Mouse (Mus musculus) intestine, embryonic 15.5 days (tissue): ENCODE results near the gene Gm11492. TPM values are rescaled to one million over a fixed set of nuclear protein-coding genes. Genes with fewer than 3 reads are reported as not detected.

ENCODE experiments used
- ATAC-seq: fragments of 200-750 bp; cut with Nextera tagmentation; 2 replicates; pipeline ENCODE4 v1.8.0; 2017; ENCODE audit warnings: moderate TSS enrichment, moderate library complexity
- H3K27ac ChIP-seq: fragments of 300-500 bp; sonication (generic); 2 replicates; pipeline ENCODE4 v1.5.1; 2015; ENCODE audit warnings: mild to moderate bottlenecking, inconsistent platforms
- H3K27me3 ChIP-seq: fragments of 300-500 bp; sonication (generic); replicated peaks from 2 replicates; pipeline ENCODE4 v1.6.1; 2015; ENCODE audit warnings: inconsistent platforms
- H3K36me3 ChIP-seq: fragments of 300-500 bp; sonication (generic); 2 replicates; pipeline ENCODE4 v1.6.1; 2015; ENCODE audit warnings: inconsistent platforms
- H3K4me1 ChIP-seq: fragments of 300-500 bp; sonication (generic); replicated peaks from 2 replicates; pipeline ENCODE4 v1.6.1; 2015; ENCODE audit warnings: inconsistent platforms
- H3K4me2 ChIP-seq: fragments of 300-500 bp; sonication (generic); replicated peaks from 2 replicates; pipeline ENCODE4 v1.6.1; 2015; ENCODE audit warnings: mild to moderate bottlenecking, inconsistent platforms
- H3K4me3 ChIP-seq: fragments of 300-500 bp; sonication (generic); replicated peaks from 2 replicates; pipeline ENCODE4 v1.5.1; 2015; ENCODE audit warnings: inconsistent platforms
- H3K9ac ChIP-seq: fragments of 300-500 bp; sonication (generic); 2 replicates; pipeline ENCODE4 v1.6.1; 2015; ENCODE audit warnings: inconsistent platforms
- H3K9me3 ChIP-seq: fragments of 300-500 bp; sonication (generic); 2 replicates; pipeline ENCODE4 v1.6.1; 2016; ENCODE audit warnings: inconsistent platforms
- WGBS: fragments of 180-500 bp; shearing (Covaris S2); methylation state at CpG from one replicate; pipeline ENCODE4 v1.1.7; 2015; 5-methylcytosine and 5-hydroxymethylcytosine counted together
- polyA plus RNA-seq: library from polyadenylated mRNA; unstranded; fragments of >200 nt; fragmentation: Nextera tagmentation; extraction: Ambion mirVana; gene quantifications from 2 replicates; pipeline ENCODE4 v1.2.1, GENCODE M21; 2015

Gene Gm11492
- polyA plus RNA-seq, 1 experiment from 2014 or later, result not detected

DNA sequence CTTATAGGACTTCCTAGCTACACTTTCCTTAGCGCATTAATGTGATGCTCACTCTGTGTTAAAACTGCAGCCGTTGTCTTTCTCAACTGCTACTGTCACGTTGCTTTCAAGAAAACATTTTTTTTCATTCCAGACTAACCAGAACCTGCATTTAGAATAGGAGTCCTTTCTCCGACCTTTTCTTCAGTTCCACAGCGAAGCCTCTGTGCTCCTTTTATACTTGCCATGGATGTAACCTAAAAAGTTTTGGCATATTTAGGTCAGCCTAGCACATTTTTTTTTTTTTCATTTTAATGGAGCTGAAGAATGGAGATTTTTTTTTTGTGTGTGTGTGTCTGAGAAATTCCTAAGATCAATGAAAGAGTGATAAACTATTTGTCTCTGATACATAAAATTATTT lies 49.1 kb downstream of the Gm11492 start:
- H3K36me3 ChIP-seq, result peaks cover 59% of the 10 kb centered on the region
- H3K9ac ChIP-seq, result no peak overlapping the region
- H3K4me1 ChIP-seq, result no peaks in the 10 kb centered on the region
- no peak overlapping the region for H3K4me2 ChIP-seq
- no peaks in the 10 kb centered on the region for H3K27me3 ChIP-seq
- no peaks in the 10 kb centered on the region for H3K9me3 ChIP-seq
- no peak overlapping the region for H3K27ac ChIP-seq
- 91% methylated on average over 5 of the region's 5 CpGs for WGBS
- no peak overlapping the region for H3K4me3 ChIP-seq
- ATAC-seq, result no peak

DNA sequence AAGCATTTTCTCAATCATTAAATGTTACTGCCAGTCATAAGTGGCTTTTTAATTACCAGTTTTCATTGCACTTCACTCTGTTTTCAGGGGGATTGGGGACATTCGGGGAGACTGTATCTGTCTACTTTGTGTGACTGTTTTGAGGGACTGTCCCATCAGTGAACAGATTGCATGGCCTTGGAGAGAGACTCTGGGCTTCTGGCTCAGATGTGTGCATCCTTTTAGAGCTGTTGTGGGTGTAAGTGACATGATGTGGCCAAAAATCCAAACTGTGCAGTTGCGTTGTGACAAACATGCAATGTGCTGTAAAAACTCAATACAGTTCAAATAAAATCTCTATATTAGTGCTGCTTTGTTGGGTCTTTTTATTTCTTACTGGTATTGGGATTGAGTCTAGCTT lies 49.5 kb downstream of the Gm11492 start:
- no peak overlapping the region for H3K27ac ChIP-seq
- no peak for ATAC-seq
- no peaks in the 10 kb centered on the region for H3K27me3 ChIP-seq
- H3K4me2 ChIP-seq, result no peak overlapping the region
- H3K36me3 ChIP-seq, result peaks cover 57% of the 10 kb centered on the region
- 98% methylated on average over 2 of the region's 2 CpGs for WGBS
- H3K4me1 ChIP-seq, result no peaks in the 10 kb centered on the region
- no peak overlapping the region for H3K4me3 ChIP-seq
- H3K9ac ChIP-seq, result no peak overlapping the region
- no peaks in the 10 kb centered on the region for H3K9me3 ChIP-seq

DNA sequence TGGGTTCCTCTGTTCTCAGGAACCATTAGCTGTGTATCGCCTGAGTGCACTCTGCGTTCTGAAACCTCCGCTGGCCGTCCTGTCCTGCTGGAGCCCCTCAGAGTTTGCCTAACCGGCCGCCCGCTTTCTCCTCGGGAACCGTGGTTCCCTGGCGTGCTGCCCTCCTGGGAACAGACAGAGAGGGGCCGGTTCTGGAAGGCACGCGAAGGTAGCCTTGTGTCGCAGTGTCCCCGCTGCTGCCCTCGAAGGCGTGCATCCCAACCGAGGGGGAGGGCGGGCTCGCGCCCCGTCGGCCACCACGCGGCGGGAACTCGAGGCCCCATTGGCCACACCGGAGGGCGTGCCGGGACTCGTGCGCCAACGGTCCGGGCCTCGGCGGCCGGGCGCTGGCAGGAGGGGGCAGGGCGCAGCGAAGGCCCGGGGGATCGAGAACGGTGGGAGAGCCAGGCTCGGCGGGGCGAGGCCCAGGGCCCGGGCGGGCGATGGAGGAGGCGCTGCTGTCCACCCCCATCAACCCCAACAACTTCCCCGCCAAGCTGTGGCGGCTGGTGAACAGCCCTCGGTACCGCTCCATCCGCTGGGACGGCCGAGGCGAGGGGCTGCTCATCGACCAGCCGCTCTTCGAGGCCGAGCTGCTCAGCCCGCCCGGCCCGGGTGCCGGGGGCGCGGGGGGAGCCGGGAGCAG lies 50.5 kb downstream of the Gm11492 start, which contains the start of gene Hsf5:
Gene Hsf5 (plus strand): TSS at position 375 of the 685 bp plus-strand sequence.
- Histone ChIP-seq H3K4me3 (no peak within 1 kb of the TSS), H3K4me1 (no peaks in the 10 kb centered on the region), H3K4me2 (no peak within 1 kb of the TSS), H3K9ac (no peak within 1 kb of the TSS), H3K27ac (no peak within 1 kb of the TSS), H3K9me3 (no peaks in the 10 kb centered on the region), H3K36me3 (peaks cover 47% of the 10 kb centered on the region), H3K27me3 (no peaks in the 10 kb centered on the region)
- WGBS, result 89% methylated on average over 54 of the region's 69 CpGs
- ATAC-seq, result no peak

DNA sequence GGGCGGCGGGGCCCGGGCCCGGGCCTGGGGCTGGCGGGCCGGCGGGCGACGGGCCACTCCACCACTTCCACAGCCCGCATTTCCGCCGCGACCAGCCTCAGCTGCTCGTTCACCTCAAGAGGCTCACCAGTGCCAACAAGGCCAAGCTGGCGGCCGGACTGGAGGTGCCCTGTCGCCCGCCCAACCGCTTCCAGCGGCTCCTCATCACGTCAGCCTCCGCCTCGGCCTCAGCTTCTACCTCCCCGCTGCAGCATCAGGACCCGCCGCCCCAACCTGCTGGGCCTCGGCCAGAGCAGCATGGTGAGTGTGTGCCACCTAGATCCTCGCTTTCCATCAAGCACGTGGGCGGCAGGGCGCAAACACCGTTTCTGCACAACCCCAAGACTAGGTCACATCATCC lies 51.2 kb downstream of the Gm11492 start:
- ATAC-seq, result no peak
- Histone ChIP-seq H3K27me3 (no peaks in the 10 kb centered on the region), H3K9me3 (no peaks in the 10 kb centered on the region), H3K9ac (no peak overlapping the region), H3K4me2 (no peak overlapping the region), H3K4me1 (no peaks in the 10 kb centered on the region), H3K4me3 (no peak overlapping the region), H3K36me3 (peaks cover 41% of the 10 kb centered on the region), H3K27ac (no peak overlapping the region)
- 90% methylated on average over 32 of the region's 32 CpGs for WGBS

Other genes starting within 250 kb of the Gm11492 start
- gene Ppm1e, start 207.6 kb upstream of the Gm11492 start, polyA plus RNA-seq, result 1.9 and 2.7 TPM in 2 replicates
- 6.3 and 7.0 TPM in 2 replicates for gene Rad51c, start 161.7 kb upstream of the Gm11492 start, polyA plus RNA-seq
- gene Tex14, start 161.6 kb upstream of the Gm11492 start, polyA plus RNA-seq, result 0.37 and 0.96 TPM in 2 replicates
- 24.9 and 25.0 TPM in 2 replicates for gene Sept4, start 2.2 kb downstream of the Gm11492 start, polyA plus RNA-seq
- gene Mtmr4, start 25.5 kb downstream of the Gm11492 start, polyA plus RNA-seq, result 26.9 and 27.6 TPM in 2 replicates
- gene Hsf5, start 50.5 kb downstream of the Gm11492 start, polyA plus RNA-seq, result 0.15 and 0.29 TPM in 2 replicates
- 14.1 and 14.7 TPM in 2 replicates for gene Rnf43, start 96.1 kb downstream of the Gm11492 start, polyA plus RNA-seq
- gene Supt4a, start 170.9 kb downstream of the Gm11492 start, polyA plus RNA-seq, result 117 and 121 TPM in 2 replicates
- 0.96 and 1.5 TPM in 2 replicates for gene Tspoap1, start 193.9 kb downstream of the Gm11492 start, polyA plus RNA-seq
- 2.9 and 5.9 TPM in 2 replicates for gene Mpo, start 226.9 kb downstream of the Gm11492 start, polyA plus RNA-seq